Mouse (Mus musculus) kidney, postnatal 0 days (tissue): ENCODE measurements at regions not wholly inside any gene's neighbourhood (a gene's known extent, or its start where the extent isn't known, plus 50 kb on each side); places are given as distances from the start of the nearest gene placed in this dataset.
A peak's percentile ranks its signal among the peaks of the same experiment; 100 is the strongest.

Source experiments
- ATAC-seq: fragments of 200-750 bp; cut with Nextera tagmentation; replicated peaks from 2 replicates; pipeline ENCODE4 v1.8.0; 2017; ENCODE audit warnings: low read depth, moderate number of reproducible peaks, moderate TSS enrichment, moderate library complexity; ENCODE audit not compliant: low FRiP score
- DNase-seq: peaks from one replicate; pipeline ENCODE4 v3.0.0-alpha.2; 2016; ENCODE audit warnings: low spot score
- H3K27ac ChIP-seq: fragments of 300-500 bp; sonication (generic); 2 replicates; pipeline ENCODE4 v1.5.1; 2014; ENCODE audit warnings: mild to moderate bottlenecking
- H3K27me3 ChIP-seq: fragments of 300-500 bp; sonication (generic); 2 replicates; pipeline ENCODE4 v1.6.1; 2014; ENCODE audit warnings: low read length, mixed read lengths; ENCODE audit not compliant: insufficient read depth
- H3K36me3 ChIP-seq: fragments of 300-500 bp; sonication (generic); 2 replicates; pipeline ENCODE4 v1.6.1; 2014; ENCODE audit warnings: low read length, mixed read lengths; ENCODE audit not compliant: insufficient read depth
- H3K4me1 ChIP-seq: fragments of 300-500 bp; sonication (generic); replicated peaks from 2 replicates; pipeline ENCODE4 v1.6.1; 2014; ENCODE audit warnings: antibody characterized with exemption, low read length, mixed read lengths; ENCODE audit not compliant: insufficient read depth
- H3K4me2 ChIP-seq: fragments of 300-500 bp; sonication (generic); 2 replicates; pipeline ENCODE4 v1.6.1; 2014; ENCODE audit warnings: mild to moderate bottlenecking, low read length, moderate library complexity, mixed read lengths
- H3K4me3 ChIP-seq: fragments of 300-500 bp; sonication (generic); replicated peaks from 2 replicates; pipeline ENCODE4 v1.5.1; 2014; ENCODE audit warnings: low read depth, low read length
- H3K9ac ChIP-seq: fragments of 300-500 bp; sonication (generic); 2 replicates; pipeline ENCODE4 v1.6.1; 2014; ENCODE audit warnings: low read depth, low read length
- H3K9me3 ChIP-seq: fragments of 300-500 bp; sonication (generic); replicated peaks from 2 replicates; pipeline ENCODE4 v1.6.1; 2016; ENCODE audit warnings: low read length, inconsistent platforms, mixed read lengths
- CTCF ChIP-seq: IDR thresholded peaks from 2 replicates; pipeline ENCODE4 v1.5.1; 2016; ENCODE audit warnings: antibody characterized with exemption, low read depth, mild to moderate bottlenecking, moderate library complexity
- WGBS: fragments of 180-500 bp; shearing (Covaris S2); extraction: QIAGEN DNeasy Blood & Tissue Kit; methylation state at CpG from one replicate; pipeline ENCODE4 v1.1.7; 2014; 5-methylcytosine and 5-hydroxymethylcytosine counted together

DNA sequence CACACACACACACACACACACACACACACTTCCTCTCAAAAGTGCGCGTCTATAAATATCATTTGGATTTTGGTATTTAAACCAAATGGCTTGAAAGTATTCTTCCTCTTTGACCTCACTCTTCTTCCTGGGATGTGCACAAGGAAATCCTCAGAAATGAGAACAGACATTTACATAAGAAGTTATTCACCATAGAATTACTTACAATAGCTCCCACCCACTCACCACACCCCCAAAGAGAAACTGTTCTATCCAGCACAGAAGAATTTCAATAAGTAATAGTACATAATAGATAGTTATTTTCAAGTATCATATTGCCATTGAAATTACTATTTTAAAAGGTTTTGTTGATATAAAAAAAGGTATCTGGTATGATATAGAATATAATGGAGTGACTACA lies 140.1 kb upstream of the 4933402D24Rik start:
- Histone ChIP-seq H3K27ac (no peak overlapping the region), H3K4me1 (no peaks in the 10 kb centered on the region), H3K9ac (no peak overlapping the region), H3K4me2 (no peak overlapping the region), H3K27me3 (no peaks in the 10 kb centered on the region), H3K9me3 (no peaks in the 10 kb centered on the region), H3K36me3 (no peaks in the 10 kb centered on the region), H3K4me3 (no peak overlapping the region)
- DNase-seq (no peak), ATAC-seq (no peak)
- TF ChIP-seq CTCF: no peak
- WGBS: 75% methylated on average over 2 of the region's 2 CpGs

DNA sequence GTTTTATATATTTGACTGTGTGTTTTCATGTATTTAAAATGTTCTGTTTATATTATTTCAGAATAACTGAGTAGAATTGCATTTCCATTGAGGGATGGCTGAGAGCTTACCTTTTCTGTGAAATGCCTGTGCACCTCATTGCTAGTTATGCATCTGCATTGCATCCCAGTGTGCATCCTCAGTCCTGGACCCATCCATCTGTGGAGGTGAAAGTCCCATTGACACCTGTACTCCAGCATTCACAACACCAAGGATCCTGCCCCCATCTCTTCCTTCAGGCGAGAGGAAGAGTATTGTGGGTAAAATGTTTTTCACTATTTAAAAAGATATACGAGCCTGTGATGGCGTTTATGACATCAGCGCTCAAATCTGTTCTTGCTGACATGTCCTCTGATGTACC lies 134.6 kb upstream of the 4933402D24Rik start:
- Histone ChIP-seq H3K27ac (no peak overlapping the region), H3K4me1 (peaks cover 7% of the 10 kb centered on the region; the same call in 1 of the 2 replicates), H3K27me3 (no peaks in the 10 kb centered on the region), H3K4me2 (no peak overlapping the region), H3K9me3 (no peaks in the 10 kb centered on the region), H3K9ac (no peak overlapping the region), H3K36me3 (no peaks in the 10 kb centered on the region), H3K4me3 (no peak overlapping the region)
- 72% methylated on average over 4 of the region's 4 CpGs for WGBS
- DNase-seq (no peak), ATAC-seq (no peak)
- TF ChIP-seq CTCF: no peak

DNA sequence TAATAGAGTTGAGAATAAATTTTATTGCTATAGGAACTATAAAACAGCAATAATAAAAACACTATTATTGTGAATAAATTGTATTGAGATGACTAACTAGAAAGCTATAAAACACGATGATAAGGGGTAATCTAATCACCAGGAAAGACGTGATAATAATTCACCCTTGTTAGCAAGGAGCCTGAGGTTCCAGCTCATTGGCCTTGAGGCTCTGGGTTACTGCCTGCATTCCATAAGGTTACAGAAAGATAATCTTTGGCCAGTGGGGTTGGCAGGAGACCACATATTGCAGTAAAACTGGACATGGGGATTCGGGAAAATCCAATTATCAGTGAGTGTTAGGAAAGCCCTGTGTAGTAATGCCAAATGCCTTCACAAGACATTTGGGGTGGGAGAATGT lies 134.1 kb upstream of the 4933402D24Rik start:
- no peak for ATAC-seq
- peaks cover 7% of the 10 kb centered on the region; the same call in 1 of the 2 replicates for H3K4me1 ChIP-seq
- H3K4me2 ChIP-seq: no peak overlapping the region
- H3K9ac ChIP-seq: no peak overlapping the region
- H3K27me3 ChIP-seq: no peaks in the 10 kb centered on the region
- peak; percentile 80 for DNase-seq
- no peak overlapping the region for H3K4me3 ChIP-seq
- no peaks in the 10 kb centered on the region for H3K36me3 ChIP-seq
- no peak for TF ChIP-seq CTCF
- 14% methylated on average over 3 of the region's 3 CpGs for WGBS
- H3K9me3 ChIP-seq: no peaks in the 10 kb centered on the region
- H3K27ac ChIP-seq: no peak overlapping the region

DNA sequence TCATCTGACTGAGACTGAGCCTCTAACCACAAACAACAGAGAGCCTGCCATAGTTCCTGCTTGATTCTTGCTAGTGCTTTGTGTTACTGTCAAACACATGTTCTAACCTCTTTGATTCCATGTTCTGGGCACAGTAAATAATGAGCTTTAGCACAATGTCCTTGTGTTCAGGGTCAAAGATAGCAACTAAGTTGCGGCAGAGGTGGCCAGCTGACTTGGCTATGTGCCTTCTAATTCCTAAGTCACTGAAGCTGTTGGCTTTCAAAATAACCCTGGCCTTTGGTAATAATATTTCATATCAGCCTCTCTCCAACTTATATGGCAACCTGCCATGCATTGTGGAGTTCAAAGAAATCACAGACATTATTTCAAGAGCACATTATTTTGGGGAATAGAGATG lies 133.3 kb upstream of the 4933402D24Rik start:
- DNase-seq (peak; percentile 76), ATAC-seq (no peak)
- Histone ChIP-seq H3K36me3 (no peaks in the 10 kb centered on the region), H3K27ac (no peak overlapping the region), H3K27me3 (no peaks in the 10 kb centered on the region), H3K9me3 (no peaks in the 10 kb centered on the region), H3K4me3 (no peak overlapping the region), H3K4me2 (no peak overlapping the region), H3K4me1 (peaks cover 7% of the 10 kb centered on the region; the same call in 1 of the 2 replicates), H3K9ac (no peak overlapping the region)
- 48% methylated on average over 1 of the region's 1 CpGs for WGBS
- no peak for TF ChIP-seq CTCF

DNA sequence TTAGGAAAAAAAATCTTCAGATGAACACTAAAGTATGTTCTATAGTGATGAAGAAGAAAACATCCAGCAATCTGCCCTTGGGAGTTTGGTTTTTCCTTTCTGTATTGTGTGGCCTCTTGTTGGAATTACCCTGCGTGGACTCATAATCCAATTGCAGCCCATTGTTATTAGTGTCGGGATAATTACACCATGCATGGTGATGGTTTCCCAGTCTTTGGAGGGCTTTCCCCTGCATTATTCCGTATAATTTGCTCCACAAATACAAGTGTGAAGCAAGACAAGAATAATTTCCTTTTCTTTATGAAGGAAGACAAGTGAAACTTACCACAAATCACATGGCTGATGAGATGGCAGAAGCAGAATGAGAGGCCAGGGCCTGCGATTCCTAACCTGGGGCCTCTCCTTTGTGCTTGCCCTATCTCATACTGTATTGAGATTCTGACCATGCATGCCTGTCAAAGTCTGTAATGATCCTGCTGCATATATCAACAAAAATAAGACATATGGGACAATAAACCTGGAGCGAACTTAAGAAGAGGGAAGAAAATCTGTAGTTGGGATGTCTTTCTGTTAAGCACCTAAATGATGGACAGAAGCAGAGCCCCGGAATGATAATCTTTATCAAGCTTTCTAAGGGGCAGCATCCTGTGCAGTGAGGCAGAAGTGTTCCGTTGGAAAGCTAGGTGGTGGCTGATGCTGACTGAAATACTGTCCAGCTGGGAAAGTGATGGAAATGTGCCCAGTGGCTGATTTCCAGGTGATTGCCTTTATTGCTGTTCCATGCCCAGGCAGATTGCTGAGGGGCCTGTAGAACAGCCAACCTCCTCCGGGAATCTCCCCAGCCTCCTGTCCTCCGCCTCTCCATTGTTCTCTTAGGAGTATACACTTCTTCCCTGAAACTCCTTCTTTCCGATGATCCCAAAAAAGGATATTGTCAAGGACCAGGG lies 130.8 kb upstream of the 4933402D24Rik start:
- H3K9me3 ChIP-seq: no peaks in the 10 kb centered on the region
- H3K36me3 ChIP-seq: no peaks in the 10 kb centered on the region
- no peak for TF ChIP-seq CTCF
- ATAC-seq (no peak), DNase-seq (no peak)
- H3K9ac ChIP-seq: no peak overlapping the region
- H3K4me1 ChIP-seq: peaks cover 7% of the 10 kb centered on the region; the same call in 1 of the 2 replicates
- H3K4me2 ChIP-seq: no peak overlapping the region
- H3K4me3 ChIP-seq: no peak overlapping the region
- no peak overlapping the region for H3K27ac ChIP-seq
- WGBS: 79% methylated on average over 10 of the region's 10 CpGs
- no peaks in the 10 kb centered on the region for H3K27me3 ChIP-seq

DNA sequence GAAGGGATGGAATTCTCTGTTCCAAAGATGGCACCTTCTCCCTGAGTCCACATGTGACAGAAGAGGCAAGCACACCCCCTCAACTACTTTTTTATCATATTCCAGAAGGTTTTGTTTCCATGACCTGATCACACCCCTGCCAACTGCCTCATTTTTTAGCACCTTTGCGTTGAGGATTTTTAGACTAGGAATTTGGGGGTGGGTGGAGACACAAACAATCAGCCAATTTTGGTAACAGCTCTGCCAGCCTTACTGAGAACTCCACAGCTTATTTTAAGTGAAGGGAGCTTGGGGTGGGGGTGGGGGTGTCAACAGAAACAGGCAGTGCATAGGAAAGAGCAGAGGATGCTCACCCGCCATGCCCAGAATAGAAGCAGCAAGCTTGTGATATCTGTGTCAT lies 129.7 kb upstream of the 4933402D24Rik start:
- Histone ChIP-seq H3K9me3 (no peaks in the 10 kb centered on the region), H3K9ac (no peak overlapping the region), H3K36me3 (no peaks in the 10 kb centered on the region), H3K27ac (no peak overlapping the region), H3K27me3 (no peaks in the 10 kb centered on the region), H3K4me2 (no peak overlapping the region), H3K4me1 (peaks cover 5% of the 10 kb centered on the region; the same call in 1 of the 2 replicates), H3K4me3 (no peak overlapping the region)
- 67% methylated on average over 2 of the region's 2 CpGs for WGBS
- no peak for TF ChIP-seq CTCF
- ATAC-seq (no peak), DNase-seq (no peak)
